Mouse (Mus musculus): ENCODE measurements around the gene Dbr1. TPM values are rescaled to one million over a fixed set of nuclear protein-coding genes. Genes with fewer than 3 reads are reported as not detected.
A peak's percentile ranks its signal among the peaks of the same experiment; 100 is the strongest.

The Dbr1 gene
- polyA plus RNA-seq (2012), result 2.1 TPM in 2 replicates

- Histone ChIP-seq H3K27me3 (ENCODE audit: control insufficient read depth) (no peaks in the 10 kb centered on the region), H3K4me3 (replicated peaks) (peak within 1 kb of the TSS; percentile 85), H3K36me3 (ENCODE audit: control insufficient read depth) (peaks cover 31% of the 10 kb centered on the region), H3K4me1 (ENCODE audit: control insufficient read depth) (peaks cover 32% of the 10 kb centered on the region), H3K9me3 (ENCODE audit: control insufficient read depth, low read length) (no peaks in the 10 kb centered on the region)
- TF ChIP-seq TAL1 (IDR thresholded peaks at IDR 0.05; ENCODE audit: low read length) (no peak), GATA1 (IDR thresholded peaks at IDR 0.05; ENCODE audit: low read length) (no peak)
Measured at GRCm38 (mm10) chr9:99575677-99576480, at the start of gene Dbr1. Gene Dbr1 (plus strand): TSS chr9:99575799.

GRCm38 (mm10) chr9:99531865-99532264 lies 43.7 kb upstream of the Dbr1 start:
- H3K4me3 ChIP-seq (replicated peaks), result no peak overlapping the region
- TF ChIP-seq GATA1 (IDR thresholded peaks at IDR 0.05; ENCODE audit: low read length) (no peak), TAL1 (IDR thresholded peaks at IDR 0.05; ENCODE audit: low read length) (no peak)
- H3K27me3 ChIP-seq (ENCODE audit: control insufficient read depth), result no peaks in the 10 kb centered on the region
- no peaks in the 10 kb centered on the region for H3K4me1 ChIP-seq (ENCODE audit: control insufficient read depth)
- peaks cover 68% of the 10 kb centered on the region for H3K36me3 ChIP-seq (ENCODE audit: control insufficient read depth)
- no peaks in the 10 kb centered on the region for H3K9me3 ChIP-seq (ENCODE audit: control insufficient read depth, low read length)

- Histone ChIP-seq H3K27me3 (ENCODE audit: control insufficient read depth) (no peaks in the 10 kb centered on the region), H3K9me3 (ENCODE audit: control insufficient read depth, low read length) (no peaks in the 10 kb centered on the region), H3K4me3 (replicated peaks) (no peak overlapping the region), H3K36me3 (ENCODE audit: control insufficient read depth) (peaks cover 5% of the 10 kb centered on the region), H3K4me1 (ENCODE audit: control insufficient read depth) (no peaks in the 10 kb centered on the region)
- no peak for TF ChIP-seq TAL1 (IDR thresholded peaks at IDR 0.05; ENCODE audit: low read length)
- no peak for TF ChIP-seq GATA1 (IDR thresholded peaks at IDR 0.05; ENCODE audit: low read length)
Measured at GRCm38 (mm10) chr9:99546259-99546658, 29.3 kb upstream of the Dbr1 start.

- Histone ChIP-seq H3K9me3 (ENCODE audit: control insufficient read depth, low read length) (no peaks in the 10 kb centered on the region), H3K4me3 (replicated peaks) (no peak overlapping the region), H3K4me1 (ENCODE audit: control insufficient read depth) (peaks cover 32% of the 10 kb centered on the region), H3K27me3 (ENCODE audit: control insufficient read depth) (no peaks in the 10 kb centered on the region), H3K36me3 (ENCODE audit: control insufficient read depth) (peaks cover 5% of the 10 kb centered on the region)
- TF ChIP-seq TAL1 (IDR thresholded peaks at IDR 0.05; ENCODE audit: low read length) (no peak), GATA1 (IDR thresholded peaks at IDR 0.05; ENCODE audit: low read length) (no peak)
Measured at GRCm38 (mm10) chr9:99552068-99552467, 23.5 kb upstream of the Dbr1 start.

- no peak for TF ChIP-seq TAL1 (IDR thresholded peaks at IDR 0.05; ENCODE audit: low read length)
- Histone ChIP-seq H3K36me3 (ENCODE audit: control insufficient read depth) (peaks cover 5% of the 10 kb centered on the region), H3K4me3 (replicated peaks) (no peak overlapping the region), H3K9me3 (ENCODE audit: control insufficient read depth, low read length) (no peaks in the 10 kb centered on the region), H3K27me3 (ENCODE audit: control insufficient read depth) (no peaks in the 10 kb centered on the region), H3K4me1 (ENCODE audit: control insufficient read depth) (peaks cover 39% of the 10 kb centered on the region)
Measured at GRCm38 (mm10) chr9:99553049-99553448, 22.6 kb upstream of the Dbr1 start.

GRCm38 (mm10) chr9:99554052-99554451 lies 21.5 kb upstream of the Dbr1 start:
- Histone ChIP-seq H3K4me3 (replicated peaks) (no peak overlapping the region), H3K4me1 (ENCODE audit: control insufficient read depth) (peaks cover 39% of the 10 kb centered on the region), H3K9me3 (ENCODE audit: control insufficient read depth, low read length) (no peaks in the 10 kb centered on the region), H3K27me3 (ENCODE audit: control insufficient read depth) (no peaks in the 10 kb centered on the region), H3K36me3 (ENCODE audit: control insufficient read depth) (peaks cover 5% of the 10 kb centered on the region)
- TF ChIP-seq TAL1 (IDR thresholded peaks at IDR 0.05; ENCODE audit: low read length) (no peak), GATA1 (IDR thresholded peaks at IDR 0.05; ENCODE audit: low read length) (no peak)

- H3K36me3 ChIP-seq (ENCODE audit: control insufficient read depth), result peaks cover 3% of the 10 kb centered on the region
- TF ChIP-seq TAL1 (IDR thresholded peaks at IDR 0.05; ENCODE audit: low read length), result no peak
- TF ChIP-seq GATA1 (IDR thresholded peaks at IDR 0.05; ENCODE audit: low read length), result no peak
- no peak overlapping the region for H3K4me3 ChIP-seq (replicated peaks)
Measured at GRCm38 (mm10) chr9:99555253-99555652, 20.3 kb upstream of the Dbr1 start.

GRCm38 (mm10) chr9:99557580-99558300 lies 17.9 kb upstream of the Dbr1 start:
- no peaks in the 10 kb centered on the region for H3K9me3 ChIP-seq (ENCODE audit: control insufficient read depth, low read length)
- H3K36me3 ChIP-seq (ENCODE audit: control insufficient read depth), result no peaks in the 10 kb centered on the region
- H3K4me3 ChIP-seq (replicated peaks), result no peak overlapping the region
- peaks cover 45% of the 10 kb centered on the region for H3K4me1 ChIP-seq (ENCODE audit: control insufficient read depth)
- H3K27me3 ChIP-seq (ENCODE audit: control insufficient read depth), result no peaks in the 10 kb centered on the region
- no peak for TF ChIP-seq TAL1 (IDR thresholded peaks at IDR 0.05; ENCODE audit: low read length)
- TF ChIP-seq GATA1 (IDR thresholded peaks at IDR 0.05; ENCODE audit: low read length), result no peak

More at GRCm38 (mm10) chr9:99555253-99555652, 20.3 kb upstream of the Dbr1 start:
- Histone ChIP-seq H3K9me3 (ENCODE audit: control insufficient read depth, low read length) (no peaks in the 10 kb centered on the region), H3K4me1 (ENCODE audit: control insufficient read depth) (peaks cover 47% of the 10 kb centered on the region), H3K27me3 (ENCODE audit: control insufficient read depth) (no peaks in the 10 kb centered on the region)

GRCm38 (mm10) chr9:99558824-99559556 lies 16.6 kb upstream of the Dbr1 start:
- H3K4me1 ChIP-seq (ENCODE audit: control insufficient read depth), result peaks cover 45% of the 10 kb centered on the region
- H3K36me3 ChIP-seq (ENCODE audit: control insufficient read depth), result no peaks in the 10 kb centered on the region
- H3K27me3 ChIP-seq (ENCODE audit: control insufficient read depth), result no peaks in the 10 kb centered on the region
- TF ChIP-seq TAL1 (IDR thresholded peaks at IDR 0.05; ENCODE audit: low read length) (no peak), GATA1 (IDR thresholded peaks at IDR 0.05; ENCODE audit: low read length) (no peak)
- H3K9me3 ChIP-seq (ENCODE audit: control insufficient read depth, low read length), result no peaks in the 10 kb centered on the region
- no peak overlapping the region for H3K4me3 ChIP-seq (replicated peaks)
